Mouse (Mus musculus) olfactory bulb, adult 2 months (tissue): ENCODE results near the gene Olfr1354. TPM values are rescaled to one million over a fixed set of nuclear protein-coding genes. Genes with fewer than 3 reads are reported as not detected.
"Not testable (repeated sequence)": the region's sequence is repeated elsewhere in the genome, so short reads cannot be mapped to it uniquely, and the experiment has no call there.

Experiments
- H3K27ac ChIP-seq: fragments of 200-500 bp; 2 replicates; pipeline ENCODE4 v1.5.1; 2012; ENCODE audit warnings: low read depth, low read length; ENCODE audit not compliant: insufficient read depth
- H3K4me1 ChIP-seq: fragments of 200-500 bp; 2 replicates; pipeline ENCODE4 v1.6.1; 2012; ENCODE audit warnings: low read length; ENCODE audit not compliant: control insufficient read depth, insufficient read depth
- H3K4me3 ChIP-seq: fragments of 200-500 bp; 2 replicates; pipeline ENCODE4 v1.5.1; 2012; ENCODE audit warnings: mild to moderate bottlenecking, low read depth, low read length, moderate library complexity; ENCODE audit not compliant: insufficient read depth
- CTCF ChIP-seq: fragments of 200-500 bp; IDR thresholded peaks from 2 replicates; pipeline ENCODE4 v1.5.1; 2012; ENCODE audit warnings: low read depth, mild to moderate bottlenecking, low read length, moderate library complexity; ENCODE audit not compliant: insufficient read depth
- POLR2A ChIP-seq: fragments of 200-500 bp; IDR thresholded peaks from 2 replicates; pipeline ENCODE4 v1.6.1; 2012; ENCODE audit warnings: mild to moderate bottlenecking, low read depth, low read length, moderate library complexity; ENCODE audit not compliant: insufficient read depth
- WGBS: fragments of 180-500 bp; shearing (Covaris S2); methylation state at CpG from one replicate; pipeline ENCODE4 v1.1.7; 2018; 5-methylcytosine and 5-hydroxymethylcytosine counted together
- polyA plus RNA-seq: library from polyadenylated mRNA; stranded (reverse); fragments of >200 nt; gene quantifications from 2 replicates; pipeline ENCODE4 v1.2.4, GENCODE M21; 2012; ENCODE audit warnings: low replicate concordance; ENCODE audit not compliant: missing spikeins, insufficient read depth, insufficient read length

Gene Olfr1354
- polyA plus RNA-seq: not detected in 2 replicates

DNA sequence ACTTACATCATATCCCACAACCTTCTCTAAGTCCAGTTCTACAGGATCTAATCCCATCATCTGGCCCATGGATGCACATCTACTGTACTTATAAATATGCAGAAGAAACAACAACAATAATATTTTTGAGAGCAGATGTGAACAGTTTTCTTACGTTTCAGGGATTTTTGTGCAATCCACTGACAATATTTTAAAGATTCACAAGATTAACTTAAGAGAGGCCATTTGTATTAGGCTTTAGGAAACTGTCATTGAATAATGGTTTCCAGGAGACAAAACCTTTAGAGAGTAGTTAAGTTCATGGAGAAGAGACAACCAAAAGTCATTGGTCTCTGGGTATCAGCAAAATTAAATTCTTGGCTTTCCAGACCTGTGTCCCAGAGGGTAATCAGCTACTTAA lies at the start of gene Olfr1354:
Gene Olfr1354 (plus strand): TSS at position 301 of the 400 bp plus-strand sequence.
- WGBS: 85% methylated on average over 1 of the region's 1 CpGs
- H3K4me3 ChIP-seq, H3K4me1 ChIP-seq, H3K27ac ChIP-seq: not testable (repeated sequence)

DNA sequence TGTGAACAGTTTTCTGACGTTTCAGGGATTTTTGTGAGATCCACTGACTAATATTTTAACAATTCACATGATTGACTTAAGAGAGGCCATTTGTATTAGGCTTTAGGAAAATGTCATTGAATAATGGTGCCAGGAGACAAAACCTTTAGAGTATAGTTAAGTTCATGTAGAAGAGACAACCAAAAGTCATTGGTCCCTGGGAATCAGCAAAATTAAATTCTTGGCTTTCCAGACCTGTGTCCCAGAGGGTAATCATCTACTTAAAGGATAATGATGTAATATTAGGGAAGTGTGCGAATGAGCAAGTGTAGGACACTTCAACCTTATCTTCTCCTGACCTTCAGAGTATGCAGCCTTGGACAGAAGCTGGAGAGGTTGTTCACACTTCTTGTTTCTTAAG lies 37.7 kb upstream of the Olfr1354 start, which contains the start of gene Olfr1355:
Gene Olfr1355 (plus strand): TSS at position 301 of the 400 bp plus-strand sequence.
- TF ChIP-seq POLR2A (no peak), CTCF (no peak)
- no peaks in the 10 kb centered on the region for H3K4me1 ChIP-seq
- no peak within 1 kb of the TSS for H3K4me3 ChIP-seq
- 68% methylated on average over 2 of the region's 2 CpGs for WGBS
- H3K27ac ChIP-seq: no peak within 1 kb of the TSS

DNA sequence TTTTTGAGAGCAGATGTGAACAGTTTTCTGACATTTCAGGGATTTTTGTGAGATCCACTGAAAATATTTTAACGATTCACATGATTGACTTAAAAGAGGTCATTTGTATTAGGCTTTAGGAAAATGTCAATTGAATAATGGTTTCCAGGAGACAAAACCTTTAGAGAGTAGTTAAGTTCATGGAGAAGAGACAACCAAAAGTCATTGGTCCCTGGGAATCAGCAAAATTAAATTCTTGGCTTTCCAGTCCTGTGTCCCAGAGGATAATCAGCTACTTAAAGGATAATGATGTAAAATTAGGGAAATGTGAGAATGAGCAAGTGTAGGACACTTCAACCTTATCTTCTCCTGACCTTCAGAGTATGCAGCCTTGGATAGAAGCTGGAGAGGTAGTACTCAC lies 37.4 kb downstream of the Olfr1354 start, which contains the start of gene Olfr8:
Gene Olfr8 (plus strand): TSS at position 301 of the 400 bp plus-strand sequence.
- not testable (repeated sequence) for H3K4me1 ChIP-seq, H3K27ac ChIP-seq, H3K4me3 ChIP-seq
- 91% methylated on average over 1 of the region's 1 CpGs for WGBS

DNA sequence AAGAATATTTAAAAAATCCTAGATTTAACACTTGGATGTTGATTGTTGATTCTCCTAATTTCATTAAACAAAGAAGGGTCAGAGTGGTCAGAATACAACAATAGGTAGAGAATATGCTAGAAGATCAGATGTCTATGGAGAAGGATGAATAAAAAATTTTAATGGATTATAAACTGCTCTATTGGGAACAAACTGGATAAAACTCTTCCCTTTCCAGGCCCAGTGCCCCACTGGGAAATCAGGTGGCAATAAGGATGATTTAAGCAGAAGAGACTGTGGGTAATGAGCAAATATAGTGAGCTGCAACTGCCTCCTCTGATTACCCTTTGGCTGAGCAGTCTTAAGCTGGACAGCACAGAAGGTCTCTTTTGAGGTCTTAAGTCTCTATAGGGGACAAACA lies 50.0 kb downstream of the Olfr1354 start, which contains the start of gene Olfr1353:
Gene Olfr1353 (plus strand): TSS at position 301 of the 400 bp plus-strand sequence.
- not testable (repeated sequence) for H3K4me1 ChIP-seq, H3K27ac ChIP-seq, H3K4me3 ChIP-seq

Other genes starting within 250 kb of the Olfr1354 start
- not detected in 2 replicates for gene Casp14, start 194.9 kb upstream of the Olfr1354 start, polyA plus RNA-seq
- not detected in 2 replicates for gene Ccdc105, start 160.1 kb upstream of the Olfr1354 start, polyA plus RNA-seq
- not detected in 2 replicates for gene Slc1a6, start 132.7 kb upstream of the Olfr1354 start, polyA plus RNA-seq
- gene Olfr1356, start 61.0 kb upstream of the Olfr1354 start, polyA plus RNA-seq: not detected in 2 replicates
- gene Olfr1355, start 37.6 kb upstream of the Olfr1354 start, polyA plus RNA-seq: not detected in 2 replicates
- not detected in 2 replicates for gene Olfr8, start 37.5 kb downstream of the Olfr1354 start, polyA plus RNA-seq
- gene Olfr1353, start 50.1 kb downstream of the Olfr1354 start, polyA plus RNA-seq: not detected in 2 replicates
- not detected in 2 replicates for gene Olfr1352, start 67.9 kb downstream of the Olfr1354 start, polyA plus RNA-seq
- not detected in 2 replicates for gene Olfr1351, start 99.3 kb downstream of the Olfr1354 start, polyA plus RNA-seq
- gene Olfr57, start 115.6 kb downstream of the Olfr1354 start, polyA plus RNA-seq: not detected in 2 replicates
- not detected in 2 replicates for gene 2610008E11Rik, start 184.4 kb downstream of the Olfr1354 start, polyA plus RNA-seq
- gene Vmn2r80, start 235.6 kb downstream of the Olfr1354 start, polyA plus RNA-seq: not detected in 2 replicates